Mouse (Mus musculus) embryonic facial prominence, embryonic 10.5 days (tissue): ENCODE data around the gene Grap2. TPM values are rescaled to one million over a fixed set of nuclear protein-coding genes. Genes with fewer than 3 reads are reported as not detected.

Experiments used
- DNase-seq: peaks from one replicate; pipeline ENCODE4 v3.0.0-alpha.2; 2017; ENCODE audit warnings: low spot score
- H3K27ac ChIP-seq: fragments of 300-500 bp; sonication (generic); replicated peaks from 2 replicates; pipeline ENCODE4 v1.5.1; 2016; ENCODE audit warnings: mild to moderate bottlenecking
- H3K27me3 ChIP-seq: fragments of 300-500 bp; sonication (generic); replicated peaks from 2 replicates; pipeline ENCODE4 v1.6.1; 2016; ENCODE audit warnings: low read depth, mild to moderate bottlenecking; ENCODE audit not compliant: poor library complexity, severe bottlenecking
- H3K36me3 ChIP-seq: fragments of 300-500 bp; sonication (generic); replicated peaks from 2 replicates; pipeline ENCODE4 v1.6.1; 2016; ENCODE audit warnings: mild to moderate bottlenecking, moderate library complexity
- H3K4me1 ChIP-seq: fragments of 300-500 bp; sonication (generic); 2 replicates; pipeline ENCODE4 v1.6.1; 2016
- H3K4me3 ChIP-seq: fragments of 300-500 bp; sonication (generic); 2 replicates; pipeline ENCODE4 v1.5.1; 2016; ENCODE audit warnings: mild to moderate bottlenecking, moderate library complexity
- H3K9me3 ChIP-seq: fragments of 300-500 bp; sonication (generic); 2 replicates; pipeline ENCODE4 v1.6.1; 2016; ENCODE audit warnings: mild to moderate bottlenecking
- WGBS: fragments of 180-500 bp; shearing (Covaris S2); methylation state at CpG from one replicate; pipeline ENCODE4 v1.1.7; 2016; 5-methylcytosine and 5-hydroxymethylcytosine counted together
- polyA plus RNA-seq: library from polyadenylated mRNA; unstranded; fragments of >200 nt; fragmentation: Nextera tagmentation; extraction: Ambion mirVana; gene quantifications from 2 replicates; pipeline ENCODE4 v1.2.1, GENCODE M21; 2016

Gene Grap2
- polyA plus RNA-seq, 1 experiment from 2014 or later, result 1.0 TPM

DNA sequence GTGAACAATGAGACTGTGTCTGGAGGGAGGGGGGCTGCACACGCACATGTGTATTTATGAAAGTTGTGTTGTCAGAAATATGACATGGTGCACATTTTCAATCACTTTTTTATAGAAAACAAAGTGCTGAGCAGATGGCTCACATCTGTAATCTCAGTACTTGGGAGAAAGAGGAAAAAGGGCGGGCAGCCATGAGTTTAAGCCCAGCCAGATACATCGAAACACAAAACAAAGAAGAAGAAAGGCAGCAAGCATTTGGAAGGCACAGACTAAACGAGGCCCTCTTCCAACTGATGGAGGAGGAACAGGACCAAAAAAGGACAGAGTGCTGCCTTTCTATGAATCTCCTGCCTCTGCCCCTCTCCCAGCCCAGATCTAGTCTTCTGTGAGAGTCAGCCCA lies 88.6 kb downstream of the Grap2 start:
- Histone ChIP-seq H3K9me3 (no peaks in the 10 kb centered on the region), H3K4me1 (peaks cover 11% of the 10 kb centered on the region), H3K4me3 (no peak overlapping the region), H3K27me3 (no peaks in the 10 kb centered on the region), H3K36me3 (no peaks in the 10 kb centered on the region), H3K27ac (no peak overlapping the region)
- no peak for DNase-seq
- WGBS, result 62% methylated on average over 4 of the region's 4 CpGs

DNA sequence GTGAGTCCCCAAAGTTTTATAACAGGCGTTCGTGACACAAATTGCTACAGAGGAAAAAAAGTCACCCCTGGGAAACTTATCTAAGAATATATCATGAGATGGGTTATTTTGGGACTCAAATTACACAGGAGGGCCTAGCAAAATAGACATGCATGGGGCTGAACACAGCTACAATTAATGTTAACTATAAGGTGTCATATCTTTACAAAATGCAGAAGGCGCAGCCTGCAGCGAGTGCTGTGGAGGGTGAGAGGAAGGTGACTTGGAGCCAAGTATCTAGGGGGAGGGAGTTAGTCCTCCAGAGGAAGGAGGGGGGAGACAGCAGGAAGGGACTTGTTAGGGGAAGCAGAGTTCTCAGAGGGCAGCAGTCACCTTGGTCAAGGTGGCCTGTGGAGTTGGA lies 92.0 kb downstream of the Grap2 start:
- Histone ChIP-seq H3K9me3 (peaks cover 4% of the 10 kb centered on the region; the same call in 1 of the 2 replicates), H3K4me1 (0 out of 2 replicates have a peak, but pooled peaks cover 2% of the 10 kb centered on the region), H3K27ac (no peak overlapping the region), H3K4me3 (no peak overlapping the region), H3K27me3 (peaks cover 5% of the 10 kb centered on the region), H3K36me3 (no peaks in the 10 kb centered on the region)
- DNase-seq, result no peak
- 82% methylated on average over 4 of the region's 4 CpGs for WGBS

DNA sequence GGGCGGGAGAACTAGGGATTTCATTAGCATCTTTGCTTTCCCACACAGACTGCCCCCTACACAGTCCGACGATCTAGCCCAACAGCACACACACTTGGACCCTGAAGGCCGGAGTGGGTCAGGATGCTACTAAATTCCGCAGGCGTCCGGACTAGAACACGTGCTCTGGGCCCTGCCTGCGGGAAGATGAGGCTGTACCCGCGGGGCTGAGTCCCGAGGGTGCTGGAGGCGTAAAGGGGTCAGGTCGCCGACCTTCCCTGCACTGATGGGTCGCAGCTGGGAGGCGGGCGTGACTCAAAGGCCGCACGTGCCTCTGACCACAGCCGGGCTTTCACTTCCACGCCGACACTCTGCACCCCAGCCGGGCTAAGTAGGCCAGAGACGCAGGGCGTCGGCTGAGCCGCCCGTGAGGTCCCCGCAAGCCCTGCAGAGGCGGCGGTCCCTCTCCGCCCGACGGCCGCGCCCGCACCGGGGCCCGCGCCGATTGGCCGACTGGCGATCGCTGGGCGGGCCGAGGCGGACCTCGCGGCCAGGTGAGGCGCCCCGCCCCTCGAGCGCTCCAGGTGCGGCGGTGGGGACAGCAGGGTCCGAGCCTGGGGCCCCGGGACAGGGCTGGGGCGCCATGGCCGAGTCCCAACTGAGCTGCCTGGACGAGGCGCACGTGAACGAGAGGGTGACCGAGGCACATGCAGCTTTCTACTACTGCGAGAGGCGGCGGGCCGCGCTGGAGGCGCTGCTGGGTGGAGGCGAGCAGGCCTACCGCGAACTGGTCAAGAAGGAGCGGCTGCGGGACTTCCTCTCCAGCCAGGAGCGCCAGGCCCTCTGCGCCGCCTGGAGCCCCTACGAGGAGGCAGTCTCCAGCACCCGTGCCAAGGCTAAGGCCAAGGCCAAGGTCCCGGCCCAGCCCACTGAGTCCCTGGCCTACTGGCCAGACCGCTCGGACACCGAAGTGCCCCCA lies 99.2 kb downstream of the Grap2 start, which contains the start of gene Fam83f:
TSS of gene Fam83f (plus strand) at position 553 of the 958 bp plus-strand sequence.
- peaks cover 14% of the 10 kb centered on the region for H3K4me1 ChIP-seq
- peaks cover 4% of the 10 kb centered on the region; the same call in 1 of the 2 replicates for H3K9me3 ChIP-seq
- H3K27me3 ChIP-seq, result peaks cover 61% of the 10 kb centered on the region
- H3K27ac ChIP-seq, result peak within 1 kb of the TSS; percentile 26
- WGBS, result 4% methylated on average over 85 of the region's 85 CpGs
- H3K36me3 ChIP-seq, result no peaks in the 10 kb centered on the region
- peak within 1 kb of the TSS; percentile 57 for H3K4me3 ChIP-seq
- peak; percentile 62 for DNase-seq

DNA sequence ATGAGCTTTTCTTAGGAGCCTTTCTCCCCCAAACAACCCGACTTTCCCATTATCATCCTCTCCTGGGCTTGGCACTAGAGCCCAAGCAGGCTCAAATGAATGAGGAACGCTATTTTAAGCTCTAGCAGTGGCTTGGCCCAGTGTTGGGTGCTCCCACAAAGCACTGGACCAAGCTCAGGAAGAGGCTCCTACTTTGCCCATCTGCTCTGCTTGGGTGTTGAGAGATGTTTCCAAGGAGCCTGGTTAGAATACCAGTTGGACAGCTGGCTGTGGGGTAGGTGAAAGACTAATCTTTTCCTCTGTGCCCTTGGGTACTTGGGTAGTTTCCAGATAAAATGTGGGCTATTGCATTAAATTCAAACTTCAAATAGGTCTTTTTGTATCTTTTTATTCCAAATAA lies 100.4 kb downstream of the Grap2 start:
- 66% methylated on average over 2 of the region's 2 CpGs for WGBS
- H3K27ac ChIP-seq, result no peak overlapping the region
- H3K4me3 ChIP-seq, result no peak overlapping the region
- H3K36me3 ChIP-seq, result no peaks in the 10 kb centered on the region
- DNase-seq, result no peak
- H3K4me1 ChIP-seq, result peaks cover 14% of the 10 kb centered on the region
- H3K27me3 ChIP-seq, result peaks cover 67% of the 10 kb centered on the region
- no peaks in the 10 kb centered on the region for H3K9me3 ChIP-seq

DNA sequence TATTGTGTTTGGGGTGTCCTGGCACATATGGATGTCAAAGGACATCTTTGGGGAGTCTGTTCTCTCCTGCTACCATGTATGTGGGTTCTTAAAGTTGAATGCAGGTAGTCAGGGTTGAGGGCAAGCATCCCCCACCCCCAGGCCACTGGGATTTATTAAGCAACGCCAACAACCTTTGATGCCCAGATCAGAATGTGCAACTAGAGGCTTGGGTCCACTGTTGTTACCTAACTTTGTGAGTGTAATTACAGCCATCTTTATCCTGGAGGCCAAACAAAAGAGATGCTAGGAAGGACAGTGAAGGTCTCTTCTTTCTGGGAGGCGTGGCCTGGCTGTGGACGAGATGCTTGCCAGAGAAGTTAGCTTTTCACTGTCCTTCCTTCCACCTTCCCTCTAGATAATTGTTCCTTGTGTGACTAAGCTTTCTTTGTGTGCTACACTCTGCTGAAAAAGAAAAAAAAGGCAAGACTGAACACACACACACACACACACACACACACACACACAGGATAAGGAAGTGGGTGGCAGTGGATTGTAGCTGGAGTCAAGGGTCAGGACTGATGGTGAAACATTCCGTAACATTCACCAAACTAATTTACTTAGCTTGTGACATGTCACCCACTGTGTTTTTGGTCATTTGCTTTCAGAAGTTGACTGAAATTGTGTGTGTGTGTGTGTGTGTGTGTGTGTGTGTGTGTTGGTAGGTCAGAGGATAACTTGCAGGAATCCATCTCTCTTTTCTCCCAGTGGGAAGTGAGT lies 101.1 kb downstream of the Grap2 start:
- 65% methylated on average over 4 of the region's 4 CpGs for WGBS
- peaks cover 68% of the 10 kb centered on the region for H3K27me3 ChIP-seq
- no peak for DNase-seq
- no peaks in the 10 kb centered on the region for H3K36me3 ChIP-seq
- H3K4me1 ChIP-seq, result peaks cover 14% of the 10 kb centered on the region
- no peak overlapping the region for H3K4me3 ChIP-seq
- no peak overlapping the region for H3K27ac ChIP-seq
- no peaks in the 10 kb centered on the region for H3K9me3 ChIP-seq

DNA sequence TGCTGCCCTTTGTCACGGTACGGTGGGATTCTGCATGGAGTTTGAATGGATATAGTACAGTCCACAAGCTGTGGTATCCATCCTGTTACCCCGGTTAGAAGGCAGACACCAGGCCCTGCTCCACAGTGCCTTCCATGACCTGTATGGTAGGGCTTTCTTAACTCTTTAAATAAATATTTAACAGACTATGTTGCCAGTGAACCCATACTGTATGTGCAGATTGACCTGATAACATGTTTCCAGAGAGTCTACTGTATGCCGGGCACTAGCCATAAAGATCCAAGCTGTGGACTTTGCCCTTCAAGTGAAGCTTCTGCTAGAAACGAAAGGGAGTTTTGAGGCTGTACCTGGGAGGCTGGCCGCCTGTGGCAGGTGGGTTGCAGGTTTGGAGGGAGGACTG lies 102.3 kb downstream of the Grap2 start:
- peaks cover 63% of the 10 kb centered on the region for H3K27me3 ChIP-seq
- no peak overlapping the region for H3K27ac ChIP-seq
- no peaks in the 10 kb centered on the region for H3K36me3 ChIP-seq
- DNase-seq, result no peak
- H3K9me3 ChIP-seq, result no peaks in the 10 kb centered on the region
- no peak overlapping the region for H3K4me3 ChIP-seq
- 84% methylated on average over 6 of the region's 6 CpGs for WGBS
- peaks cover 21% of the 10 kb centered on the region for H3K4me1 ChIP-seq

DNA sequence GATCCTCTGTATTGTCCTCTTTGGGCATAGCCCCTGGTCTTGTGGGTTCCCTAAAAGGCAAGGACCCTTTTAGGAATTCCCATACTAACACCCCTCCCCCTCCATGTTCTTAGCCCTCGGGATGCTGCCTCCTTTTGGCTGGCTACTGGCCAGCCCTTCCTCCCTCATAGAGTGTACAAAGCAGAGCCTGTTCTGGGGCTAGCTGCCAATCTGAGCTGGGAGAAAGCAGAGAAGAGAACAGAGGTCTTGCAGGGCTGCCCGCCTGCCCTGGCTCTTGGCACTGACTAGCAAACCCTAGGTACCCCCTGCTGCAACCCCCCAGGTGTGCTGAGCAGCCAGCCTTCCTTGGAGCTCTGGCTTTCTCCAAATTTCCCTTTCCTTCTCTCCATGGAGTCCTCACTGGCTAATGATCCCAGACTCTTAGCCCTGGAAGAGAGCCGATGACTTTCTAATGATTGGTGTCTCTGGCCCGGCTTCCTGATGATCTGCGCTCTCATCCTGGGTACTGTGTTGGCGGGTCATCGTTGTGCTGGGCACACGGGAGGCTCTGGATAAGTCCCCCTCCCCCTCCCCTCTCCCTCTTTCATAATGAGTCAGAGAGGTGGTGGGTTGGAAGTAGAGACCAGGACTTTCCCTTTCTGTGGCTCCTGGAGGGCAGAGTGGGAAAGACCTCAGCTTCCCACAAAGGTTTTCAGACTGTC lies 107.3 kb downstream of the Grap2 start:
- peaks cover 34% of the 10 kb centered on the region for H3K27me3 ChIP-seq
- H3K4me3 ChIP-seq, result no peak overlapping the region
- H3K9me3 ChIP-seq, result no peaks in the 10 kb centered on the region
- DNase-seq, result no peak
- WGBS, result 47% methylated on average over 8 of the region's 8 CpGs
- H3K4me1 ChIP-seq, result peaks cover 43% of the 10 kb centered on the region
- no peak overlapping the region for H3K27ac ChIP-seq
- no peaks in the 10 kb centered on the region for H3K36me3 ChIP-seq

DNA sequence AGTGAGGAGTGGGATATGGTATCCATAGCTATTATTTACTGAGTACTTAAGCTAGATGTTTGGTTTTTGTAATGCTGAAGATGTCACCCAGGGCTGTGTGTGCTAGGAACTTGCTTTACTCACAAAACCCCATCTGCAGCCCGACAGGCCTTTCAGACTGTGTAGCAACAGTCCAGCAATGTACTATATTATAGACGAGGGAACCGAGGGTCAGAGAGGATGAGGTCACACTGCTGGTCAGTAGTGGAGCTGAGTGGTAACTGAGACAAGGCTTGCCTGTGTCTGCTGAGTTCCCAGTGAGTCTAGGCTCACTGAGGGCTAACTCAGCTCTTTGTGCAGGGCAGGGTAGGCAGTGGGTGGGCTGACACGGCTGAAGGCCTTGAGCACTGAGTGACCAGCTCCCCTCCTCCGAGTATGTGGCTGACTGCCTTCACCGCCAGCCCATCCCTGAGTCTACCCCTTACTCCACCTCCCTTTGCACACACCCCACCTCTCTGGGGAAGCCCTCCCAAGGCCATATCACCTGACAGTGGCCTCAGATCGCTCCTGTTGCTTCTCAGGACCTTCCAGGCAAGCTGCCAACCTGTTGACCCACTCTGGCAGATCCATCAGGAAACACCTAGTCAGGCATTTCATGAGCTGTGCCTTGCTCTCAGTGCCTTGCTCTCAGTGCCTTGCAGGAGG lies 108.1 kb downstream of the Grap2 start:
- Histone ChIP-seq H3K27ac (no peak overlapping the region), H3K4me3 (no peak overlapping the region), H3K36me3 (no peaks in the 10 kb centered on the region), H3K9me3 (no peaks in the 10 kb centered on the region), H3K27me3 (peaks cover 28% of the 10 kb centered on the region; the same call in 1 of the 2 replicates), H3K4me1 (peaks cover 52% of the 10 kb centered on the region)
- no peak for DNase-seq
- 56% methylated on average over 7 of the region's 7 CpGs for WGBS

DNA sequence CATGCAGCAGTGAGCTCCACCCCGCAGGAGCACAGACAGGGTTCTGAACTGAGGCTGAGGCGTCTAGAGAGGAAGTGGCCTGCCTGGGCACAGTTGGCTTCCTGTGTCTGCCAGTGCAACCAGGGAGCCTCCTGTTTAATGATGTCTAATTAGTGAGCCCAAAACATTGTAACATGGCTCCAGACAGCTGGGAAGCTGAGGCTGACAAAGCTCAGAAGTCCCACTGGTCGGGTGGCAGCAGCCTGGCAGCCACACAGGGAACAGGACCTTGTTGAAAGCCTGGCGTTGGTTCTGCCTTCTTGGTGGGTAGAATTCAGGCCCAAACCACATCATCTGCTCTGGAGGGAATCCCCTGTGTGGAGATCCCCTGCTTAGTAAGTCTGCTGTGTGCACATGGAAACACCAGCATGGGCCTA lies 109.1 kb downstream of the Grap2 start:
- Histone ChIP-seq H3K27me3 (peaks cover 24% of the 10 kb centered on the region; the same call in 1 of the 2 replicates), H3K27ac (no peak overlapping the region), H3K36me3 (no peaks in the 10 kb centered on the region), H3K4me3 (no peak overlapping the region), H3K9me3 (no peaks in the 10 kb centered on the region), H3K4me1 (peaks cover 62% of the 10 kb centered on the region)
- no peak for DNase-seq
- WGBS, result 79% methylated on average over 4 of the region's 4 CpGs

DNA sequence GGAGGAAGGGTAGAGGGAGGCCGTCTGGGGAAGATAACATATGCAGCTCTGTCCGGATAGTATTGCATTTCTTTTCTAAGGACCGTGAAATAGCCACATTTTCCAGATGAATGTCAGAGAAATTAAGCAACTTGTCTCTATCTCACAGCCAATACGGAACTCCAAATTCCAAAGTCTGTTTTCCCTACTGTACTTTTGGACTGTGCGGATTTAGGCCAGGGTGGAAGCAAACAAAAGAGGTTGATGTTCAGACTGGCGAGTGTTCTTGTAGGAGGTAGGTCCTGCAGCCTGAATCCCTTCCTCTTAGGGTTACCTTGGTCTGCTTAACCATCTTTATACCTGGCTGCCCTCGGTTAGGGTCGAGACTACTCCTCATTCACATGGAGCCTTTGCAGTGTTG lies 109.9 kb downstream of the Grap2 start:
- Histone ChIP-seq H3K4me1 (peaks cover 62% of the 10 kb centered on the region), H3K27ac (no peak overlapping the region; the same call in 1 of the 2 replicates), H3K9me3 (no peaks in the 10 kb centered on the region), H3K4me3 (no peak overlapping the region), H3K27me3 (peaks cover 28% of the 10 kb centered on the region; the same call in 1 of the 2 replicates), H3K36me3 (no peaks in the 10 kb centered on the region)
- DNase-seq, result no peak
- WGBS, result 83% methylated on average over 8 of the region's 8 CpGs

DNA sequence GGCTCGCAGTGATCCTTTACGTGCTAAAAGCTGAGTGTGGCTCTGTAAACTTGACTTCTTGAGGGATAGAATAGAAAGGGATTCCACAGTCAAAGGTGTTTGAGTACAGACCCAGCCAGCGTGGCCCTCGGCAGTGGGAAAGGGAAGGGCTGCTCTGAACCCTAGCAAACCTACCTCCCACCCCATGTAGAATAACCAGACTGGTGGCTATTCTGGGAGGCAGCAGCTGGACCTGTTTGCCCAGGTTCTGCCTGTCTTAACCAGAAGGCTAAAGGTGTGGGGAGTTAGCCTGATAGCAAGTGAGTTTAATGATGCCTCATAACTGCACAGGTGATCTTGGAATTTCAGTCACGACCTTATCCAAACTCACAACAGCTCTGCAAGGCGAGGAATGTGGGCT lies 110.8 kb downstream of the Grap2 start:
- WGBS, result 80% methylated on average over 6 of the region's 6 CpGs
- H3K4me3 ChIP-seq, result no peak overlapping the region
- H3K27ac ChIP-seq, result peak overlapping the region; percentile 11; the same call in 1 of the 2 replicates
- H3K9me3 ChIP-seq, result no peaks in the 10 kb centered on the region
- H3K36me3 ChIP-seq, result no peaks in the 10 kb centered on the region
- no peak for DNase-seq
- H3K4me1 ChIP-seq, result peaks cover 62% of the 10 kb centered on the region
- H3K27me3 ChIP-seq, result peaks cover 28% of the 10 kb centered on the region; the same call in 1 of the 2 replicates
